Mouse (Mus musculus) CH12.LX (cell line): ENCODE data around the gene Hoxb7. TPM values are rescaled to one million over a fixed set of nuclear protein-coding genes. Genes with fewer than 3 reads are reported as not detected.

Experiments
- DNase-seq: peaks from one replicate; pipeline ENCODE4 v3.0.0-alpha.2; 2013; ENCODE audit errors: extremely low read depth
- H3K27ac ChIP-seq: 2 replicates; pipeline ENCODE4 v1.5.1; 2012; ENCODE audit warnings: low read depth, mild to moderate bottlenecking, control low read depth, moderate library complexity; ENCODE audit not compliant: insufficient read depth
- H3K27me3 ChIP-seq: replicated peaks from 2 replicates; pipeline ENCODE3; 2012; ENCODE audit warnings: inconsistent platforms
- H3K36me3 ChIP-seq, 2 experiments: replicated peaks in 1 of 2; 2 replicates each; pipeline versions ENCODE3 to v1.6.1; 2012; ENCODE audit warnings: inconsistent platforms in 1 of 2, low read length in 1 of 2, mild to moderate bottlenecking in 1 of 2, mixed read lengths in 1 of 2, moderate library complexity in 1 of 2; ENCODE audit not compliant: control insufficient read depth in 1 of 2, insufficient read depth in 1 of 2
- H3K4me1 ChIP-seq, 2 experiments: 2 replicates each; pipeline ENCODE4 v1.6.1; 2012; ENCODE audit warnings: inconsistent platforms in 1 of 2, moderate library complexity in 1 of 2; ENCODE audit not compliant: insufficient read depth in 2 of 2, control insufficient read depth in 1 of 2
- H3K4me2 ChIP-seq: 2 replicates; pipeline ENCODE4 v1.6.1; 2012; ENCODE audit warnings: low read depth, mild to moderate bottlenecking, control low read depth; ENCODE audit not compliant: poor library complexity, insufficient read depth, severe bottlenecking
- H3K4me3 ChIP-seq, 3 experiments: fragments of 150-350 bp in 1 of 3; sonication (generic) in 1 of 3; replicated peaks in 1 of 3; 2 replicates each; pipeline versions ENCODE3 to v1.5.1; 2011 to 2012; ENCODE audit warnings: low read depth in 2 of 3, low read length in 2 of 3, mild to moderate bottlenecking in 2 of 3, moderate library complexity in 2 of 3, control low read depth in 1 of 3, improper control_type of control experiment in 1 of 3, inconsistent platforms in 1 of 3, mixed read lengths in 1 of 3; ENCODE audit not compliant: poor library complexity in 1 of 3
- H3K79me2 ChIP-seq: replicated peaks from 2 replicates; pipeline ENCODE4 v1.6.1; 2012; ENCODE audit warnings: mild to moderate bottlenecking, moderate library complexity; ENCODE audit not compliant: control insufficient read depth, poor library complexity, insufficient read depth, severe bottlenecking; ENCODE audit errors: extremely low read depth
- H3K9ac ChIP-seq: 2 replicates; pipeline ENCODE4 v1.6.1; 2012; ENCODE audit warnings: low read depth, mild to moderate bottlenecking, control low read depth, moderate library complexity; ENCODE audit not compliant: insufficient read depth
- H3K9me3 ChIP-seq: replicated peaks from 2 replicates; pipeline ENCODE3; 2012; ENCODE audit warnings: low read length, inconsistent platforms, mixed read lengths
- BHLHE40 ChIP-seq: IDR thresholded peaks from 2 replicates; pipeline ENCODE4 v1.6.1; 2011; ENCODE audit warnings: mild to moderate bottlenecking, low read depth, low read length, improper control_type of control experiment
- CHD2 ChIP-seq: IDR thresholded peaks from 2 replicates; pipeline ENCODE4 v1.6.1; 2011; ENCODE audit warnings: low read length, improper control_type of control experiment
- CTCF ChIP-seq, 2 experiments: IDR thresholded peaks in 1 of 2; conservative IDR thresholded peaks in 1 of 2; 2 replicates each; pipeline ENCODE4 v1.5.1; 2011 to 2012; ENCODE audit warnings: low read depth in 2 of 2, low read length in 2 of 2, improper control_type of control experiment in 1 of 2, inconsistent platforms in 1 of 2, mild to moderate bottlenecking in 1 of 2, moderate library complexity in 1 of 2
- ETS1 ChIP-seq: conservative IDR thresholded peaks from 2 replicates; pipeline ENCODE4 v1.6.1; 2012; ENCODE audit warnings: low read depth, mild to moderate bottlenecking, inconsistent platforms, low read length, improper control_type of control experiment, moderate library complexity
- GABPA ChIP-seq: IDR thresholded peaks from 2 replicates; pipeline ENCODE4 v1.6.1; 2012; ENCODE audit warnings: low read depth, low read length, improper control_type of control experiment, inconsistent platforms; ENCODE audit not compliant: insufficient replicate concordance
- HCFC1 ChIP-seq: IDR thresholded peaks from 2 replicates; pipeline ENCODE4 v1.6.1; 2012; ENCODE audit warnings: low read depth, mild to moderate bottlenecking, inconsistent platforms, low read length, improper control_type of control experiment
- IRF4 ChIP-seq: IDR thresholded peaks from 2 replicates; pipeline ENCODE4 v1.6.1; 2014; ENCODE audit warnings: low read depth, mild to moderate bottlenecking, inconsistent platforms, low read length, improper control_type of control experiment
- JUN ChIP-seq: IDR thresholded peaks from 2 replicates; pipeline ENCODE4 v1.6.1; 2011; ENCODE audit warnings: low read depth, mild to moderate bottlenecking, low read length, improper control_type of control experiment, moderate library complexity; ENCODE audit not compliant: insufficient read depth
- MEF2A ChIP-seq: IDR thresholded peaks from 2 replicates; pipeline ENCODE4 v1.6.1; 2014; ENCODE audit warnings: low read depth, mild to moderate bottlenecking, inconsistent platforms, low read length, improper control_type of control experiment, borderline replicate concordance
- PAX5 ChIP-seq: IDR thresholded peaks from 2 replicates; pipeline ENCODE4 v1.6.1; 2012; ENCODE audit warnings: low read length, inconsistent platforms, mixed read lengths
- RAD21 ChIP-seq: IDR thresholded peaks from 2 replicates; pipeline ENCODE4 v1.6.1; 2011; ENCODE audit warnings: low read depth, mild to moderate bottlenecking, low read length, improper control_type of control experiment, moderate library complexity
- TBP ChIP-seq: conservative IDR thresholded peaks from 2 replicates; pipeline ENCODE4 v1.6.1; 2011; ENCODE audit warnings: low read depth, low read length, improper control_type of control experiment
- TCF12 ChIP-seq: IDR thresholded peaks from 2 replicates; pipeline ENCODE4 v1.6.1; 2014; ENCODE audit warnings: low read depth, mild to moderate bottlenecking, inconsistent platforms, low read length, improper control_type of control experiment
- USF2 ChIP-seq: conservative IDR thresholded peaks from 2 replicates; pipeline ENCODE4 v1.6.1; 2011; ENCODE audit warnings: low read depth, low read length, improper control_type of control experiment
- ZC3H11A ChIP-seq: IDR thresholded peaks from 2 replicates; pipeline ENCODE4 v1.6.1; 2012; ENCODE audit warnings: low read depth, mild to moderate bottlenecking, inconsistent platforms, low read length, improper control_type of control experiment
- dilution Hi-C: fragments of 300-500 bp; cut with MboI; formaldehyde crosslinking; loops from 2 replicates; pipeline ENCODE4 v1.14.3; 2020; ENCODE audit warnings: low sequenced_read_pairs; ENCODE audit not compliant: extremely low pct_unique_long_range_greater_than_20kb, extremely low pct_ligation_motif_present
- in situ Hi-C: fragments of 300-500 bp; cut with MboI; formaldehyde crosslinking; loops from 3 replicates; pipeline ENCODE4 v1.14.3; 2019; ENCODE audit warnings: low sequenced_read_pairs, low pct_ligation_motif_present, low pct_unique_long_range_greater_than_20kb, mixed read lengths
- polyA plus RNA-seq: library from polyadenylated mRNA; unstranded; fragments of >175 nt; gene quantifications from 2 replicates; pipeline ENCODE4 v1.2.1, GENCODE M21; 2012; ENCODE audit warnings: low read depth; ENCODE audit not compliant: insufficient read length
- total RNA-seq, 2 experiments: library from RNA; depleted of rRNA; stranded (reverse); fragments of 300-350 nt in 1 of 2; fragments of >200 nt in 1 of 2; gene quantifications; 2 replicates each; pipeline ENCODE4 v1.2.3; 2012 to 2014

The Hoxb7 gene
- total and polyA plus RNA-seq, 3 experiments, result not detected

DNA sequence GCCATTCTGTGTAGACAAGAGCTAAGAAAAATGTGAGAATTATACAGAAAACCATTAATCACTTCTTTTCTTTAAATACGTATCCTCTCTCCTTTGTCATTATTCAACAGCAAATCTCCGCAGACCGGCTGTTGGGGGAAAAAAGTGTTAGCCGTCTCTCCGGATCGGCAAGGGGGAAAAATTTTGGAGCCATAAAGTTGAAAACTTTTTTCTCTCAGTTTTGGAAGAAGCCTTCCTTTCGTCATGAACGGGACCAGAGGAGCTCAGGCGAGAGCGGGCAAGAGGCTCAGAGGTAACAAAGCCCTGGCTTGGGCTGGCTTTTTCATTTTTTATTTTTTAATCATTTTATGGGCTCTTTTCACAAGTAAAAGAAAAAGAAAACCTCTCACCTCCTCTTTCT is 36.7 kb downstream of the Hoxb7 start, which contains the start of gene Hoxb3:
Gene Hoxb3 (plus strand): TSS at position 173 of the 400 bp plus-strand sequence.
- in situ Hi-C loops, result loop anchor here (25.0 kb wide), 1 partner anchor 214 kb away; no protein-coding TSS in a partner anchor
- H3K27ac ChIP-seq, result no peak within 1 kb of the TSS
- H3K4me1 ChIP-seq, result peaks cover 0 to 7% of the 10 kb centered on the region in 2 experiments; a peak in 2 of 4 replicates
- no peak within 1 kb of the TSS for H3K4me3 ChIP-seq
- peaks cover 0 to 11% of the 10 kb centered on the region in 2 experiments for H3K36me3 ChIP-seq
- no peaks in the 10 kb centered on the region for H3K27me3 ChIP-seq
- H3K9ac ChIP-seq, result no peak within 1 kb of the TSS
- H3K4me2 ChIP-seq, result no peak within 1 kb of the TSS
- H3K79me2 ChIP-seq, result no peaks in the 10 kb centered on the region
- DNase-seq, result no peak
- no peak for TF ChIP-seq HCFC1
- no peak for TF ChIP-seq CTCF (conservative IDR thresholded peaks at IDR 0.05 in 1 of 2, IDR thresholded peaks at IDR 0.05 in 1 of 2; ENCODE audit: low read depth in 2 of 2, low read length in 2 of 2)
- TF ChIP-seq CHD2, result no peak
- no peak for TF ChIP-seq ETS1
- TF ChIP-seq PAX5, result no peak
- TF ChIP-seq MEF2A, result no peak
- no peak for TF ChIP-seq IRF4
- TF ChIP-seq TCF12, result no peak
- TF ChIP-seq ZC3H11A, result no peak
- TF ChIP-seq JUN, result no peak
- no peak for TF ChIP-seq USF2
- no peak for TF ChIP-seq GABPA
- H3K9me3 ChIP-seq, result no peaks in the 10 kb centered on the region
- dilution Hi-C loops, result no loop called here

GRCm38 (mm10) chr11:96324125-96324524 is 37.7 kb downstream of the Hoxb7 start:
- TF ChIP-seq ETS1 (no peak), TBP (no peak), BHLHE40 (no peak), RAD21 (no peak)
- DNase-seq, result no peak
- Histone ChIP-seq H3K27me3 (no peaks in the 10 kb centered on the region), H3K9me3 (no peaks in the 10 kb centered on the region), H3K27ac (no peak overlapping the region), H3K36me3 (peaks cover 0 to 11% of the 10 kb centered on the region in 2 experiments), H3K9ac (no peak overlapping the region), H3K4me3 (no peak overlapping the region), H3K4me2 (no peak overlapping the region), H3K79me2 (no peaks in the 10 kb centered on the region), H3K4me1 (peaks cover 0 to 7% of the 10 kb centered on the region in 2 experiments; a peak in 2 of 4 replicates)
- in situ Hi-C loops (loop anchor here (25.0 kb wide), 1 partner anchor 213 kb away; no protein-coding TSS in a partner anchor), dilution Hi-C loops (no loop called here)
